Mouse (Mus musculus): ENCODE measurements around the gene Dbndd1.

- TF ChIP-seq CTCF (IDR thresholded peaks at IDR 0.05; ENCODE audit: low read depth) (no peak), EP300 (IDR thresholded peaks at IDR 0.05; ENCODE audit: low read depth) (no peak)
These were observed 12.6 kb upstream of the Dbndd1 start for GRCm38 (mm10) chr8:123527720-123528489.

Data from liver, postnatal 0 days (tissue).